Mouse (Mus musculus) bone marrow macrophage, adult 2 months (primary cell): Measurements from ENCODE around the gene Zfp458.

Experiments
- CTCF ChIP-seq: IDR thresholded peaks from 2 replicates; pipeline ENCODE4 v1.5.1; 2012; ENCODE audit warnings: low read depth, mild to moderate bottlenecking, low read length, moderate library complexity
- POLR2A ChIP-seq: IDR thresholded peaks from 2 replicates; pipeline ENCODE4 v1.6.1; 2012; ENCODE audit warnings: mild to moderate bottlenecking, low read depth, low read length, borderline replicate concordance

DNA sequence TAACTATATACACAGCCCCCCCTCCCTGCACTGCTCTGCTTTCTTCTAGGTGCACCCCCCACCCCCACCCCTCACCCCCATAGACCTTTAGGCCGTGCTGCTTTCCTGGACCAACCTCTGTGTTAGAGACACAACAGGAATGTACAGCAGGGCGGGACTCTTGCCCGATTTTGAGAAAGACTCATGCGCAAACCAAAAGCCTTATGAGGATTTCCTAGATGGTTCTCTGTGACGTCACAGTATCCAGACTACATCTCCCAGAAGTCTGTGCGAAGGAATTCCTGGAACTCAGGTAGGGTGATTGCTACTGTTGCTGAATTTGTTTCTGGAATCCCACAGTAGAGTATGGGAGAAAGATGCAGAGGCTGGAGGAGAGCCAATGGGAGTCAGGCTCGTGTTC is at the start of gene Zfp458:
- no peak for TF ChIP-seq CTCF
- TF ChIP-seq POLR2A: no peak
